Mouse (Mus musculus): ENCODE results near the gene Mtx3. TPM values are rescaled to one million over a fixed set of nuclear protein-coding genes. Genes with fewer than 3 reads are reported as not detected.

The Mtx3 gene
- polyA plus RNA-seq, 1 experiment, result 23.5 TPM

DNA sequence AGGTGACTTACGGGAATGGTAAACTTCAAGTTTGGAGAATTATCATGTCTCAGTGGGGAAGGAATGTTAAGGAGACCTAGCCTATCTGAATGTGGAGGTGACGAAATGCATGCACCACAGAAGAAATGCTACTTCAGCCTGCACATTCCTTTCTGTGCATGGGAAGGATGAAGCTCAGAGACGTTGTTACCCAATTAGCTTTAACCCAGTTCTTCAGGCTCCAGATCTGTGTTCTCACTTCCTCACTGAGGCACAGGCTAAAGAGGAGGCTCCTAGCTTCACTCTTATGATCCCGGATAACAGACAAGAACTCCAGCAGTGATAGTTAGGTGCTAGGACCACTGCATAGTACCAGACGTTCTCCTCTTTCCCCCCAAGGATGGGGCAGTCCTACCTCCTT lies 28.2 kb upstream of the Mtx3 start:
- no peak overlapping the region for H3K27ac ChIP-seq (ENCODE audit: insufficient read depth, low read length)
- no peaks in the 10 kb centered on the region for H3K9me3 ChIP-seq (replicated peaks; ENCODE audit: control insufficient read depth, insufficient read depth, low read length, poor library complexity, severe bottlenecking)
- H3K4me1 ChIP-seq (ENCODE audit: control insufficient read depth, insufficient read depth, low read length), result no peaks in the 10 kb centered on the region
- no peak overlapping the region for H3K9ac ChIP-seq (ENCODE audit: low read depth, poor library complexity, severe bottlenecking)
- H3K27me3 ChIP-seq (ENCODE audit: control insufficient read depth, insufficient read depth, low read length, poor library complexity, severe bottlenecking), result no peaks in the 10 kb centered on the region; the same call in 1 of the 2 replicates
- no peak overlapping the region for H3K4me3 ChIP-seq (ENCODE audit: low read depth, low read length)
- H3K36me3 ChIP-seq (ENCODE audit: control insufficient read depth, insufficient read depth, low read length, poor library complexity, severe bottlenecking), result no peaks in the 10 kb centered on the region
- TF ChIP-seq POLR2A (IDR thresholded peaks at IDR 0.05; ENCODE audit: insufficient read depth, low read length) (no peak), CTCF (IDR thresholded peaks at IDR 0.05; ENCODE audit: low read depth, low read length) (no peak), EP300 (IDR thresholded peaks at IDR 0.05; ENCODE audit: insufficient read depth, low read depth, low read length) (no peak)

DNA sequence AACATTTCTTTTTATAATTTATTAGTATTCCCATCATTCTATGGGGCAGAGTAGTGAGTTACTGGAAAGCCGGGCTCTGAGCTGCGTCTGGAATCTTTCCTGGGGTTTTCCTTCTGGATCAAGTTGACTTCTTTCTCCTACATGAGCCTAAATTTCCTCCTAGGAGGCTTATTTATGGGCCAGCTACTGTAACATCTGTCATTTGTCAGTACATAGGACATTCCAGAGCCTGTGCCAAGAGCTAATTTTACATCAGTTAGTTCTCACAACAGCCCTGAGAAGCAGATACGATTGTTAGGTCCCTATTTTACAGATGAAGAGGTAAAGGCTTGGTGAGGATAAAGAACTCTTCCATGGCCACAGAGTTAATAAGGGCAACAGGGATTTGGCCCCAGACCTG lies 27.2 kb upstream of the Mtx3 start:
- H3K4me1 ChIP-seq (ENCODE audit: control insufficient read depth, insufficient read depth, low read length), result no peaks in the 10 kb centered on the region
- H3K9me3 ChIP-seq (replicated peaks; ENCODE audit: control insufficient read depth, insufficient read depth, low read length, poor library complexity, severe bottlenecking), result no peaks in the 10 kb centered on the region
- no peak overlapping the region for H3K27ac ChIP-seq (ENCODE audit: insufficient read depth, low read length)
- H3K36me3 ChIP-seq (ENCODE audit: control insufficient read depth, insufficient read depth, low read length, poor library complexity, severe bottlenecking), result no peaks in the 10 kb centered on the region
- TF ChIP-seq EP300 (IDR thresholded peaks at IDR 0.05; ENCODE audit: insufficient read depth, low read depth, low read length) (no peak), POLR2A (IDR thresholded peaks at IDR 0.05; ENCODE audit: insufficient read depth, low read length) (no peak), CTCF (IDR thresholded peaks at IDR 0.05; ENCODE audit: low read depth, low read length) (no peak)
- H3K4me3 ChIP-seq (ENCODE audit: low read depth, low read length), result no peak overlapping the region
- H3K27me3 ChIP-seq (ENCODE audit: control insufficient read depth, insufficient read depth, low read length, poor library complexity, severe bottlenecking), result no peaks in the 10 kb centered on the region; the same call in 1 of the 2 replicates
- no peak overlapping the region for H3K9ac ChIP-seq (ENCODE audit: low read depth, poor library complexity, severe bottlenecking)

DNA sequence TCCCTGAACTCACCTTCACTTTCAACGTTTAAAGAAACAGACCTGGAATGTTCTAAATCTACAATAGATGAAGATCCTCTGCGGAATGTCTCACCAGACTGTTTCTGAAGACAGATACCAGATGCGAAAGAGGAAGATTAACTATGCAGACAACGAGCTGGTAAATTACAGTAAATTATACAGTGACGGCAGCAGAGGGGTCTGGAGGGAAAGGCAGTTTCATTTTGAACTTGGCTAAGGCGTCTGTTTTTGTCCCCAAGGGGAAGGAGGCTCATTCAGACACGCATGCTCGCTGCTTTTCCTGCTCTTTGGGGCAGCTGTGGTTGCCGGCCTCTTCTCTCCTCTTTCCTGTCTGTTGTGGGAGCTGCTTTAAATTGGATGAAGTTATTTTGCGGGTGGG lies 15.7 kb upstream of the Mtx3 start:
- TF ChIP-seq CTCF (IDR thresholded peaks at IDR 0.05; ENCODE audit: low read depth, low read length), result no peak
- H3K36me3 ChIP-seq (ENCODE audit: control insufficient read depth, insufficient read depth, low read length, poor library complexity, severe bottlenecking), result no peaks in the 10 kb centered on the region
- no peak overlapping the region for H3K27ac ChIP-seq (ENCODE audit: insufficient read depth, low read length)
- no peaks in the 10 kb centered on the region for H3K27me3 ChIP-seq (ENCODE audit: control insufficient read depth, insufficient read depth, low read length, poor library complexity, severe bottlenecking)
- H3K9ac ChIP-seq (ENCODE audit: low read depth, poor library complexity, severe bottlenecking), result no peak overlapping the region
- peaks cover 8% of the 10 kb centered on the region for H3K9me3 ChIP-seq (replicated peaks; ENCODE audit: control insufficient read depth, insufficient read depth, low read length, poor library complexity, severe bottlenecking)
- no peaks in the 10 kb centered on the region for H3K4me1 ChIP-seq (ENCODE audit: control insufficient read depth, insufficient read depth, low read length)
- H3K4me3 ChIP-seq (ENCODE audit: low read depth, low read length), result no peak overlapping the region

DNA sequence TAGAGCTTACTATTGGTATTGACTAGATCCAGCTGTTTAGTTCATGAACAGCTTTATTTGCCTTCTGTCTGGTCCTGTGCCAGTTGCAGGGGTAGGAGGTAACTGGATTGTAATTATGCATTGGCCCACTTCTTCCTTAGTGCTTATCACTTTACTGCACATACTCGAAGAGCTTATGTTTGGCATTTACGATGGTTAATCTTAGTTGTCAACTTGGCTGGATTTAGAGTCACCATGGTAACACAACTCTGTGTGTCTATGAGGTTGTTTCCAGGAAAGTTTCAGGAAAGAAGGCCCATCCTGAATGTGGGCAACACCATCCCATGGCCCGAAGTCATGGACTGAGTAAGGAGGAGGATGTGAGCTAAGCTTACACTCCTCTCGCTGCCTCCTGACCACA lies 11.4 kb upstream of the Mtx3 start:
- no peak overlapping the region for H3K9ac ChIP-seq (ENCODE audit: low read depth, poor library complexity, severe bottlenecking)
- H3K4me1 ChIP-seq (ENCODE audit: control insufficient read depth, insufficient read depth, low read length), result no peaks in the 10 kb centered on the region
- H3K4me3 ChIP-seq (ENCODE audit: low read depth, low read length), result no peak overlapping the region
- no peak for TF ChIP-seq CTCF (IDR thresholded peaks at IDR 0.05; ENCODE audit: low read depth, low read length)
- TF ChIP-seq POLR2A (IDR thresholded peaks at IDR 0.05; ENCODE audit: insufficient read depth, low read length), result no peak
- no peak for TF ChIP-seq EP300 (IDR thresholded peaks at IDR 0.05; ENCODE audit: insufficient read depth, low read depth, low read length)
- H3K36me3 ChIP-seq (ENCODE audit: control insufficient read depth, insufficient read depth, low read length, poor library complexity, severe bottlenecking), result no peaks in the 10 kb centered on the region
- no peak overlapping the region for H3K27ac ChIP-seq (ENCODE audit: insufficient read depth, low read length)
- H3K9me3 ChIP-seq (replicated peaks; ENCODE audit: control insufficient read depth, insufficient read depth, low read length, poor library complexity, severe bottlenecking), result peaks cover 8% of the 10 kb centered on the region
- no peaks in the 10 kb centered on the region for H3K27me3 ChIP-seq (ENCODE audit: control insufficient read depth, insufficient read depth, low read length, poor library complexity, severe bottlenecking)

DNA sequence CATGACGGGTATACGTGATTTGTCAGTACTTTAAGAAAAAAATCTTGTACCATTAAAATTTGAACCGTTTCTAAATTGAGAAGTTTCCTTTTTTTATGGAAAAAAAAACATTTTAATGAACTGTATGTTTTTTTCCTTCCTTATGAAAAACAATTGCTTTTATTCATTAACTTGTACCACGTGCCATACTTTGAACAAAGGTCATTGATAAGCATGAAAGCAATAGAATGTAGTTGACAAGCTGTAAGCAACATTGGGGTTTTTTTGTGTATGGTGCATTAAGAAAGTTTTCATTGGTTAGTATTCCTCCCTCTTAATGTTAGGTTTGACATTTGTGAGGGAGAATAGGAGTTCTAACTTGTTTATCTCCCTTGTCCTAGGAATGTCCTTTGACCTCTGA lies 1.9 kb downstream of the Mtx3 start:
- H3K9me3 ChIP-seq (replicated peaks; ENCODE audit: control insufficient read depth, insufficient read depth, low read length, poor library complexity, severe bottlenecking), result peaks cover 4% of the 10 kb centered on the region; the same call in 1 of the 2 replicates
- no peak overlapping the region for H3K4me3 ChIP-seq (ENCODE audit: low read depth, low read length)
- peaks cover 6% of the 10 kb centered on the region for H3K36me3 ChIP-seq (ENCODE audit: control insufficient read depth, insufficient read depth, low read length, poor library complexity, severe bottlenecking)
- no peak for TF ChIP-seq CTCF (IDR thresholded peaks at IDR 0.05; ENCODE audit: low read depth, low read length)
- TF ChIP-seq EP300 (IDR thresholded peaks at IDR 0.05; ENCODE audit: insufficient read depth, low read depth, low read length), result no peak
- TF ChIP-seq POLR2A (IDR thresholded peaks at IDR 0.05; ENCODE audit: insufficient read depth, low read length), result no peak
- no peaks in the 10 kb centered on the region for H3K27me3 ChIP-seq (ENCODE audit: control insufficient read depth, insufficient read depth, low read length, poor library complexity, severe bottlenecking)
- H3K9ac ChIP-seq (ENCODE audit: low read depth, poor library complexity, severe bottlenecking), result no peak overlapping the region
- no peak overlapping the region for H3K27ac ChIP-seq (ENCODE audit: insufficient read depth, low read length)
- H3K4me1 ChIP-seq (ENCODE audit: control insufficient read depth, insufficient read depth, low read length), result no peaks in the 10 kb centered on the region

DNA sequence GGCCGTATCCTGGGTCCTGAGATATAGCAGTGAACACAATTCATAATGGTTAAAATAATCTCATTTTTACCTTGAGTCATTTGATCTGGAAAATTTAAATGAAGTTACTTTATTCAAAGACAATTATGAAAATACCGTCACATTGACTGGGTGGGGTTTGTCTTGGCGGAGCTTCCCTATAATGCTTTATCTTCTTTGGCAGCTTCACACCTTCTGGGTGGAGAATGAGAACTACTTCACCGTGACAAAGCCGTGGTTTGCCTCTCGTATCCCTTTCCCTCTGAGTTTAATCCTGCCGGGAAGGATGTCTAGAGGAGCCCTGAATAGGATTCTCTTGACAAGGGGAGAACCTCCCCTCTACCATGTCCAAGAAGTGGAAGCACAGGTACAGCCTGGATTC lies 2.8 kb downstream of the Mtx3 start:
- Histone ChIP-seq H3K9me3 (replicated peaks; ENCODE audit: control insufficient read depth, insufficient read depth, low read length, poor library complexity, severe bottlenecking) (peaks cover 4% of the 10 kb centered on the region; the same call in 1 of the 2 replicates), H3K27ac (ENCODE audit: insufficient read depth, low read length) (no peak overlapping the region), H3K4me3 (ENCODE audit: low read depth, low read length) (no peak overlapping the region), H3K4me1 (ENCODE audit: control insufficient read depth, insufficient read depth, low read length) (no peaks in the 10 kb centered on the region), H3K36me3 (ENCODE audit: control insufficient read depth, insufficient read depth, low read length, poor library complexity, severe bottlenecking) (peaks cover 6% of the 10 kb centered on the region), H3K27me3 (ENCODE audit: control insufficient read depth, insufficient read depth, low read length, poor library complexity, severe bottlenecking) (no peaks in the 10 kb centered on the region), H3K9ac (ENCODE audit: low read depth, poor library complexity, severe bottlenecking) (no peak overlapping the region)
- TF ChIP-seq POLR2A (IDR thresholded peaks at IDR 0.05; ENCODE audit: insufficient read depth, low read length) (no peak), CTCF (IDR thresholded peaks at IDR 0.05; ENCODE audit: low read depth, low read length) (no peak), EP300 (IDR thresholded peaks at IDR 0.05; ENCODE audit: insufficient read depth, low read depth, low read length) (no peak)
